Mouse (Mus musculus) liver, embryonic 11.5 days (tissue): ENCODE data around the gene Heatr3. TPM values are rescaled to one million over a fixed set of nuclear protein-coding genes. Genes with fewer than 3 reads are reported as not detected.

Source experiments
- ATAC-seq: fragments of 200-750 bp; cut with Nextera tagmentation; replicated peaks from 2 replicates; pipeline ENCODE4 v1.8.0; 2017; ENCODE audit warnings: moderate number of reproducible peaks, mild to moderate bottlenecking, moderate TSS enrichment, moderate library complexity; ENCODE audit not compliant: low FRiP score
- DNase-seq: peaks from one replicate; pipeline ENCODE4 v3.0.0-alpha.2; 2017; ENCODE audit warnings: low spot score
- H3K27ac ChIP-seq: fragments of 300-500 bp; sonication (generic); 2 replicates; pipeline ENCODE4 v1.5.1; 2014; ENCODE audit warnings: mild to moderate bottlenecking, low read depth, low read length, control low read depth
- H3K27me3 ChIP-seq: fragments of 300-500 bp; sonication (generic); replicated peaks from 2 replicates; pipeline ENCODE4 v1.6.1; 2014; ENCODE audit warnings: low read length, mixed read lengths; ENCODE audit not compliant: control insufficient read depth, insufficient read depth
- H3K36me3 ChIP-seq: fragments of 300-500 bp; sonication (generic); 2 replicates; pipeline ENCODE4 v1.6.1; 2014; ENCODE audit warnings: mild to moderate bottlenecking, low read length, moderate library complexity, mixed read lengths; ENCODE audit not compliant: control insufficient read depth, insufficient read depth
- H3K4me1 ChIP-seq: fragments of 300-500 bp; sonication (generic); replicated peaks from 2 replicates; pipeline ENCODE4 v1.6.1; 2014; ENCODE audit warnings: low read length, mixed read lengths; ENCODE audit not compliant: control insufficient read depth, insufficient read depth
- H3K4me2 ChIP-seq: fragments of 300-500 bp; sonication (generic); 2 replicates; pipeline ENCODE4 v1.6.1; 2014; ENCODE audit warnings: mild to moderate bottlenecking, control low read depth, moderate library complexity
- H3K4me3 ChIP-seq: fragments of 300-500 bp; sonication (generic); 2 replicates; pipeline ENCODE4 v1.5.1; 2014; ENCODE audit warnings: low read depth, low read length, control low read depth
- H3K9ac ChIP-seq: fragments of 300-500 bp; sonication (generic); 2 replicates; pipeline ENCODE4 v1.6.1; 2014; ENCODE audit warnings: low read depth, low read length, control low read depth
- H3K9me3 ChIP-seq: fragments of 300-500 bp; sonication (generic); 2 replicates; pipeline ENCODE4 v1.6.1; 2016; ENCODE audit warnings: low read length, inconsistent platforms, mixed read lengths; ENCODE audit not compliant: control insufficient read depth
- WGBS: fragments of 180-500 bp; shearing (Covaris S2); extraction: QIAGEN DNeasy Blood & Tissue Kit; methylation state at CpG from one replicate; pipeline ENCODE4 v1.1.7; 2014; 5-methylcytosine and 5-hydroxymethylcytosine counted together
- polyA plus RNA-seq: library from polyadenylated mRNA; unstranded; fragments of >200 nt; fragmentation: Nextera tagmentation; extraction: Ambion mirVana; gene quantifications from 2 replicates; pipeline ENCODE4 v1.2.1, GENCODE M21; 2014

Heatr3 gene
- polyA plus RNA-seq, 1 experiment from 2014 or later = 69.6 TPM

DNA sequence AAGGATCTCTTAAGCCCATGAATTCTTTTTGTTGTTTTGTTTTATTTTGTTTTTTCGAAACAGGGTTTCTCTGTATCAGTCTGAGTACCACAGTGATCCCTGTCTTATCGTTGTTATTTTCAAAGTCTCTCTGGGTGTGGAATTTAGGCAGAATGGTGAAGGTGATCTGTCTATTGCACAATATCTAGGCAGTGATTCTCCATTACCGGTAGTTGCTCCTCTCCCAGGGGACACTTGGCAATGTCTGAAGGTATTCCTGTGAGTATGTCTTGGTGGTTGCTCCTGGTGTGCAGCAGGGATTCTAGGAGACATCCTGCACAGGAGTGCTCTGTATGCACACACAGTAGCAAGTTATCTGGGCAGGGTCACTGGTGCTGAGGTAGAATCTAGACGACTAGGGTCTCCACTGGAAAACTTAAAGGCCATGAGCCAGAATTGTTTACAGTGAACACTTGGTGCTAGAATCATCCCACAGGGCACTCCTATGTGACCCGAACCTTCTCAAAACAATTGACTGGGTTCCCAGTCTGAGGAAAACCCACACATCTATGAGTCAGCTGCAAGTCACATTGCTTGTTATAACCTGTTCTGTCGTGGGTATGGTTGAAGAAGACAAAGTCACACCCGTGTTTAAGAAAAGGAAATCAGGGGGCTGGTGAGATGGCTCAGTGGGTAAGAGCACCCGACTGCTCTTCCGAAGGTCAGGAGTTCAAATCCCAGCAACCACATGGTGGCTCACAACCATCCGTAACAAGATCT is 22.8 kb downstream of the Heatr3 start:
- Histone ChIP-seq H3K27me3 (no peaks in the 10 kb centered on the region), H3K4me1 (no peaks in the 10 kb centered on the region), H3K9me3 (no peaks in the 10 kb centered on the region), H3K4me3 (no peak overlapping the region), H3K36me3 (peaks cover 51% of the 10 kb centered on the region), H3K4me2 (no peak overlapping the region), H3K9ac (no peak overlapping the region), H3K27ac (no peak overlapping the region)
- WGBS = 90% methylated on average over 10 of the region's 10 CpGs
- ATAC-seq = no peak
- no peak for DNase-seq

DNA sequence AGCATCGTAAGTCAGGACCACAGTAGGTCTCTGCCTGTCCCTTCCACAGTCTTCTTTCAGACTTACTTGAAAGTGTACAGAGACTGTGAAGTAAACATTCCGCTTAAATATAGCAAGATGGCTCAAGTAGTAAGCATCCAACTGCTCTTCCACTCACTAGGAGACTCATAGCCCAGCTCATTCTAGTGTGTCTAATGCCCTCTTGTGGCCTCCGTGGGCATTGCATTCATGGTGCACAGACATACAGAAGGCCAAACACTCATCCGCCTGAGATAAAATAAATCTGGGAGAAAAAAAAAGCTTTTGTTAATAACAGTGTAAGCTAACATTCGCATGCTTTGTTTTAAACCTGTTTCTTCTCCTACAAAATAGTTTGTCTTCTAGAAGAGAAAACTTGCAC is 23.8 kb downstream of the Heatr3 start:
- peaks cover 51% of the 10 kb centered on the region for H3K36me3 ChIP-seq
- ATAC-seq (peak; percentile 43; the same call in 1 of the 2 replicates), DNase-seq (peak; percentile 54)
- no peaks in the 10 kb centered on the region for H3K9me3 ChIP-seq
- H3K27me3 ChIP-seq = no peaks in the 10 kb centered on the region
- H3K9ac ChIP-seq = no peak overlapping the region
- no peak overlapping the region for H3K4me3 ChIP-seq
- 73% methylated on average over 5 of the region's 5 CpGs for WGBS
- no peaks in the 10 kb centered on the region for H3K4me1 ChIP-seq
- H3K4me2 ChIP-seq = no peak overlapping the region
- no peak overlapping the region for H3K27ac ChIP-seq

- no peak overlapping the region for H3K27ac ChIP-seq
- no peaks in the 10 kb centered on the region for H3K27me3 ChIP-seq
- H3K4me1 ChIP-seq = 0 out of 2 replicates have a peak, but pooled peaks cover 3% of the 10 kb centered on the region
- H3K9me3 ChIP-seq = no peaks in the 10 kb centered on the region
- no peak for ATAC-seq
- no peak for DNase-seq
- peaks cover 7% of the 10 kb centered on the region for H3K36me3 ChIP-seq
- no peak overlapping the region for H3K4me2 ChIP-seq
- no peak overlapping the region for H3K4me3 ChIP-seq
- WGBS = 76% methylated on average over 7 of the region's 7 CpGs
- H3K9ac ChIP-seq = no peak overlapping the region
Measured at GRCm38 (mm10) chr8:88175264-88175663, 37.6 kb downstream of the Heatr3 start.

GRCm38 (mm10) chr8:88177291-88177690 is 39.6 kb downstream of the Heatr3 start:
- H3K4me3 ChIP-seq = no peak overlapping the region
- ATAC-seq = no peak

GRCm38 (mm10) chr8:88183121-88183520 is 45.5 kb downstream of the Heatr3 start:
- Histone ChIP-seq H3K27me3 (no peaks in the 10 kb centered on the region), H3K4me3 (no peak overlapping the region), H3K9me3 (0 out of 2 replicates have a peak, but pooled peaks cover 2% of the 10 kb centered on the region), H3K9ac (no peak overlapping the region), H3K4me2 (no peak overlapping the region), H3K36me3 (no peaks in the 10 kb centered on the region), H3K27ac (no peak overlapping the region), H3K4me1 (no peaks in the 10 kb centered on the region)
- WGBS = 84% methylated on average over 2 of the region's 2 CpGs
- ATAC-seq = no peak
- no peak for DNase-seq

More at GRCm38 (mm10) chr8:88177291-88177690, 39.6 kb downstream of the Heatr3 start:
- 83% methylated on average over 8 of the region's 8 CpGs for WGBS
- no peak for DNase-seq
- Histone ChIP-seq H3K4me2 (no peak overlapping the region), H3K4me1 (0 out of 2 replicates have a peak, but pooled peaks cover 3% of the 10 kb centered on the region), H3K9ac (no peak overlapping the region), H3K9me3 (0 out of 2 replicates have a peak, but pooled peaks cover 2% of the 10 kb centered on the region), H3K27me3 (no peaks in the 10 kb centered on the region), H3K27ac (no peak overlapping the region), H3K36me3 (no peaks in the 10 kb centered on the region)

GRCm38 (mm10) chr8:88184914-88185313 is 47.3 kb downstream of the Heatr3 start:
- Histone ChIP-seq H3K9me3 (0 out of 2 replicates have a peak, but pooled peaks cover 2% of the 10 kb centered on the region), H3K27ac (no peak overlapping the region), H3K4me3 (no peak overlapping the region), H3K27me3 (no peaks in the 10 kb centered on the region), H3K9ac (no peak overlapping the region), H3K36me3 (no peaks in the 10 kb centered on the region), H3K4me2 (no peak overlapping the region), H3K4me1 (no peaks in the 10 kb centered on the region)
- 74% methylated on average over 1 of the region's 1 CpGs for WGBS
- ATAC-seq = no peak
- DNase-seq = no peak

GRCm38 (mm10) chr8:88185716-88186115 is 48.1 kb downstream of the Heatr3 start:
- no peaks in the 10 kb centered on the region for H3K36me3 ChIP-seq
- H3K4me1 ChIP-seq = no peaks in the 10 kb centered on the region
- WGBS = 75% methylated on average over 6 of the region's 6 CpGs
- H3K27me3 ChIP-seq = no peaks in the 10 kb centered on the region; the same call in 1 of the 2 replicates
- H3K9ac ChIP-seq = no peak overlapping the region
- H3K4me3 ChIP-seq = no peak overlapping the region
- H3K27ac ChIP-seq = no peak overlapping the region
- no peak for DNase-seq
- no peak for ATAC-seq
- no peaks in the 10 kb centered on the region for H3K9me3 ChIP-seq
- no peak overlapping the region for H3K4me2 ChIP-seq

- Histone ChIP-seq H3K4me3 (no peak overlapping the region), H3K36me3 (no peaks in the 10 kb centered on the region), H3K9me3 (no peaks in the 10 kb centered on the region), H3K4me1 (peaks cover 19% of the 10 kb centered on the region), H3K27me3 (no peaks in the 10 kb centered on the region), H3K4me2 (no peak overlapping the region), H3K9ac (no peak overlapping the region), H3K27ac (no peak overlapping the region)
- no peak for DNase-seq
- ATAC-seq = no peak
- WGBS = 42% methylated on average over 3 of the region's 3 CpGs
Measured at GRCm38 (mm10) chr8:88197328-88197727, 59.7 kb downstream of the Heatr3 start.

GRCm38 (mm10) chr8:88198551-88198944 is 60.9 kb downstream of the Heatr3 start:
- 2% methylated on average over 10 of the region's 10 CpGs for WGBS
- Histone ChIP-seq H3K36me3 (no peaks in the 10 kb centered on the region; the same call in 1 of the 2 replicates), H3K4me2 (peak overlapping the region; percentile 66), H3K27ac (peak overlapping the region; percentile 96), H3K4me1 (peaks cover 19% of the 10 kb centered on the region), H3K9me3 (no peaks in the 10 kb centered on the region), H3K27me3 (no peaks in the 10 kb centered on the region), H3K9ac (peak overlapping the region; percentile 88), H3K4me3 (peak overlapping the region; percentile 95)
- DNase-seq = no peak
- ATAC-seq = no peak
